Comparison of ENCODE assay signal across 10 mouse cellular contexts in the genomic region with DNA sequence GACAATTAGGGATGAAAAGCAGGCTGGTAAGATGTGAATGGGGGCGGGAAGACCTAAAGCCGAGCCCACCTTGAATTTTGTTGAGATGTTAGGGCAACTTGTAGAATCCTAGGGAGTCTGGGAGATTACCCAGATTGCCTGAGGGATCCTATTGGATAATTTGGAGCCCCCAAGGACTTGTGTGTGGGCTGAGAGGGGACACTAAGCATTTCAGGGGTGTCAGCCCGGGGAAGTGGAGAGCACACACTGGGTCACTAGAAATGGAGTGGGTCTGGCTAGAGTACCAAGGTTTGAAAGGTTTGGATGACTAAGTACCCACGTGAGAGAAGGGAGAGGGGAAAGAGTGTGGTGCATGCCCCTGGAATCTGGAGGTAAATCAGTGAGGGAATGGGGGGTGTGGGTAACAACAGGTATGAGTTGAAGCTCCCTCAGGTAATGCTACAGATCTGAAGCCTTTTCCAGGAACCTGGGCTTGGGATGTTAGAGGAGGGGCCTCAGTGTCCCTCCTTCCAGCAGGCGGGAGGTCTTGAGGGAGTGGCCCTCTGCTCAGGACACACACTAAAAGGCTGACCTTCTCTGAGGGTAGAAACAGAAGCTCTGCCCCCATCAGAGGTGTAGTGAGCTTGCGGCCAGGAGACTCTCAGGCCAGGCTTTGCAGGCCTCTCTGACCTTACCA. TPM values are rescaled to one million over a fixed set of nuclear protein-coding genes. Genes with fewer than 3 reads are reported as not detected.
DNase-seq lines count a peak whose midpoint lies in the region; ATAC-seq and TF ChIP-seq lines count a peak whose summit lies in the region.
"Had no signal": no experiment of that assay in that cellular context is flagged by ENCODE, and none has a peak within 500 bp of the region (broad histone marks: within the 10 kb centered on the region; RNA-seq: fewer than 3 reads in every experiment).

No protein-coding gene starts in this region.

- H3K4me2 ChIP-seq in lung, embryonic 14.5 days, result peak overlapping the region; percentile 86
- H3K4me2 ChIP-seq in forebrain, embryonic 12.5 days, result peak overlapping the region; percentile 84
- H3K4me2 ChIP-seq in limb, embryonic 11.5 days (ENCODE audit: low read depth, severe bottlenecking), result peak overlapping the region; percentile 80
- peak overlapping the region; percentile 87 for H3K4me2 ChIP-seq in stomach, embryonic 15.5 days

- H3K9ac ChIP-seq in lung, embryonic 14.5 days, result peak overlapping the region; percentile 80
- peak overlapping the region; percentile 96 for H3K9ac ChIP-seq in forebrain, embryonic 12.5 days
- peak overlapping the region; percentile 85; the same call in 1 of the 2 replicates for H3K9ac ChIP-seq in limb, embryonic 11.5 days (ENCODE audit: low read length)
- H3K9ac ChIP-seq in stomach, embryonic 15.5 days, result 0 out of 2 replicates have a peak overlapping the region, but pooled peaks have one; percentile 70

- no peaks in the 10 kb centered on the region for H3K27me3 ChIP-seq in lung, embryonic 14.5 days (ENCODE audit: insufficient read depth, low read length)
- H3K27me3 ChIP-seq in forebrain, embryonic 12.5 days, result no peaks in the 10 kb centered on the region
- no peaks in the 10 kb centered on the region for H3K27me3 ChIP-seq in limb, embryonic 11.5 days (ENCODE audit: control insufficient read depth, insufficient read depth, low read length)
- H3K27me3 ChIP-seq in stomach, embryonic 15.5 days (replicated peaks), result no peaks in the 10 kb centered on the region

- no peak for ATAC-seq in lung, embryonic 14.5 days (ENCODE audit: insufficient read depth)
- no peak for ATAC-seq in forebrain, embryonic 12.5 days (ENCODE audit: low FRiP score)
- no peak for ATAC-seq in limb, embryonic 11.5 days (ENCODE audit: insufficient number of reproducible peaks, low FRiP score, low TSS enrichment, low read depth)
- ATAC-seq in stomach, embryonic 15.5 days (ENCODE audit: insufficient read depth, low FRiP score, low read depth), result no peak

- H3K36me3 ChIP-seq in lung, embryonic 14.5 days (ENCODE audit: insufficient read depth), result peaks cover 50% of the 10 kb centered on the region
- peaks cover 49% of the 10 kb centered on the region for H3K36me3 ChIP-seq in forebrain, embryonic 12.5 days (replicated peaks)
- peaks cover 33% of the 10 kb centered on the region for H3K36me3 ChIP-seq in limb, embryonic 11.5 days (ENCODE audit: control insufficient read depth, insufficient read depth, low read length)
- peaks cover 44% of the 10 kb centered on the region for H3K36me3 ChIP-seq in stomach, embryonic 15.5 days

- TF ChIP-seq CTCF in lung, embryonic 14.5 days (IDR thresholded peaks at IDR 0.05; ENCODE audit: low read depth), result no peak

- intact Hi-C loops in left cerebral cortex, postnatal 10 days (cut with DNase I), result loop anchor here (5.0 kb wide), 1 partner anchor 70 kb away; no protein-coding TSS in a partner anchor

- H3K4me1 ChIP-seq in lung, embryonic 14.5 days (ENCODE audit: insufficient read depth), result peaks cover 8% of the 10 kb centered on the region; the same call in 1 of the 2 replicates
- peaks cover 25% of the 10 kb centered on the region for H3K4me1 ChIP-seq in forebrain, embryonic 12.5 days
- H3K4me1 ChIP-seq in limb, embryonic 11.5 days (ENCODE audit: control insufficient read depth, insufficient read depth, low read length), result peaks cover 8% of the 10 kb centered on the region
- peaks cover 19% of the 10 kb centered on the region for H3K4me1 ChIP-seq in stomach, embryonic 15.5 days

- H3K9me3 ChIP-seq in lung, embryonic 14.5 days (ENCODE audit: low read depth, low read length), result no peaks in the 10 kb centered on the region
- H3K9me3 ChIP-seq in forebrain, embryonic 12.5 days, result no peaks in the 10 kb centered on the region
- H3K9me3 ChIP-seq in limb, embryonic 11.5 days (ENCODE audit: control insufficient read depth, low read length), result no peaks in the 10 kb centered on the region
- H3K9me3 ChIP-seq in stomach, embryonic 15.5 days, result no peaks in the 10 kb centered on the region

- DNase-seq in lung, embryonic 14.5 days, result no peak
- no peak for DNase-seq in lung, postnatal 14 days
- no peak for DNase-seq in limb, embryonic 11.5 days (ENCODE audit: low spot score)
- DNase-seq in thymus, postnatal 14 days, result no peak
- DNase-seq in left cerebral cortex, postnatal 10 days (ENCODE audit: extremely low spot score in 1 of 2, low spot score in 2 of 2), result no peak

- peak overlapping the region; percentile 67 for H3K4me3 ChIP-seq in lung, embryonic 14.5 days (ENCODE audit: low read depth, low read length)
- peak overlapping the region; percentile 91 for H3K4me3 ChIP-seq in forebrain, embryonic 12.5 days (replicated peaks)
- peak overlapping the region; percentile 87 for H3K4me3 ChIP-seq in limb, embryonic 11.5 days (ENCODE audit: low read depth, low read length)
- H3K4me3 ChIP-seq in stomach, embryonic 15.5 days (replicated peaks), result peak overlapping the region; percentile 81

- 28% methylated on average over 6 of the region's 6 CpGs for WGBS in lung, embryonic 14.5 days
- WGBS in forebrain, embryonic 12.5 days, result 34% methylated on average over 6 of the region's 6 CpGs
- 44% methylated on average over 6 of the region's 6 CpGs for WGBS in limb, embryonic 11.5 days
- 35% methylated on average over 6 of the region's 6 CpGs for WGBS in stomach, embryonic 15.5 days

- H3K27ac ChIP-seq in lung, embryonic 14.5 days (ENCODE audit: low read depth), result peak overlapping the region; percentile 86; the same call in 1 of the 2 replicates
- peak overlapping the region; percentile 94; the same call in 1 of the 2 replicates for H3K27ac ChIP-seq in forebrain, embryonic 12.5 days
- peak overlapping the region; percentile 93; the same call in 1 of the 2 replicates for H3K27ac ChIP-seq in limb, embryonic 11.5 days (replicated peaks; ENCODE audit: low read depth, low read length)
- H3K27ac ChIP-seq in stomach, embryonic 15.5 days, result peak overlapping the region; percentile 86

RNA-seq across cellular contexts. Expression of a gene that starts 3.4 kb away (rescaled TPM):
- 5.3 and 5.6 TPM in 2 replicates for polyA plus RNA-seq in lung, embryonic 14.5 days (2014; fragmentation: Nextera tagmentation; extraction: Ambion mirVana)
- 9.0 and 10.3 TPM in 2 replicates for polyA plus RNA-seq in forebrain, embryonic 12.5 days (2016; fragmentation: Nextera tagmentation; extraction: Ambion mirVana)
- 9.8 and 10.9 TPM in 2 replicates for polyA plus RNA-seq in limb, embryonic 11.5 days (2014; fragmentation: Nextera tagmentation; extraction: Ambion mirVana)
- 3.8 and 4.8 TPM in 2 replicates for polyA plus RNA-seq in stomach, embryonic 15.5 days (2015; fragmentation: Nextera tagmentation; extraction: Ambion mirVana)
- 100 to 1,000 TPM in 1 of 2 experiments, 10 to 100 TPM in 1; 99.3 to 107 TPM for total RNA-seq in left cerebral cortex, postnatal 10 days (2021)

RNA-seq across cellular contexts. Expression of a gene that starts 15.7 kb away (rescaled TPM):
- 0.38 TPM in 1 of 2 replicates, not detected in the other for polyA plus RNA-seq in lung, embryonic 14.5 days (2014; fragmentation: Nextera tagmentation; extraction: Ambion mirVana)
- 0.40 and 0.42 TPM in 2 replicates for polyA plus RNA-seq in forebrain, embryonic 12.5 days (2016; fragmentation: Nextera tagmentation; extraction: Ambion mirVana)
- 0.32 and 0.70 TPM in 2 replicates for polyA plus RNA-seq in limb, embryonic 11.5 days (2014; fragmentation: Nextera tagmentation; extraction: Ambion mirVana)
- 0.24 and 0.26 TPM in 2 replicates for polyA plus RNA-seq in stomach, embryonic 15.5 days (2015; fragmentation: Nextera tagmentation; extraction: Ambion mirVana)
- total RNA-seq in left cerebral cortex, postnatal 10 days (2021), result not detected
- total RNA-seq: adrenal gland, adult 18-20 months; megakaryocyte progenitor cell, adult 5-6 weeks had no signal
- polyA plus RNA-seq: frontal cortex, adult 2 months had no signal

RNA-seq across cellular contexts. Expression of a gene that starts 21.9 kb away (rescaled TPM):
- polyA plus RNA-seq in lung, embryonic 14.5 days (2014; fragmentation: Nextera tagmentation; extraction: Ambion mirVana), result 19.2 and 21.8 TPM in 2 replicates
- 5.7 and 6.0 TPM in 2 replicates for polyA plus RNA-seq in forebrain, embryonic 12.5 days (2016; fragmentation: Nextera tagmentation; extraction: Ambion mirVana)
- 11.7 and 12.3 TPM in 2 replicates for polyA plus RNA-seq in limb, embryonic 11.5 days (2014; fragmentation: Nextera tagmentation; extraction: Ambion mirVana)
- 29.2 and 29.6 TPM in 2 replicates for polyA plus RNA-seq in stomach, embryonic 15.5 days (2015; fragmentation: Nextera tagmentation; extraction: Ambion mirVana)
- total RNA-seq in left cerebral cortex, postnatal 10 days (2021), result 10 to 100 TPM; 17.4 to 19.6 TPM

RNA-seq across cellular contexts. Expression of a gene that starts 28.8 kb away (rescaled TPM):
- 27.2 and 30.1 TPM in 2 replicates for polyA plus RNA-seq in lung, embryonic 14.5 days (2014; fragmentation: Nextera tagmentation; extraction: Ambion mirVana)
- 21.7 and 25.5 TPM in 2 replicates for polyA plus RNA-seq in forebrain, embryonic 12.5 days (2016; fragmentation: Nextera tagmentation; extraction: Ambion mirVana)
- 31.5 and 38.0 TPM in 2 replicates for polyA plus RNA-seq in limb, embryonic 11.5 days (2014; fragmentation: Nextera tagmentation; extraction: Ambion mirVana)
- polyA plus RNA-seq in stomach, embryonic 15.5 days (2015; fragmentation: Nextera tagmentation; extraction: Ambion mirVana), result 21.1 and 25.0 TPM in 2 replicates
- 10 to 100 TPM; 35.0 to 40.9 TPM for total RNA-seq in left cerebral cortex, postnatal 10 days (2021)

RNA-seq across cellular contexts. Expression of a gene that starts 35.2 kb away (rescaled TPM):
- polyA plus RNA-seq in lung, embryonic 14.5 days (2014; fragmentation: Nextera tagmentation; extraction: Ambion mirVana), result 11.7 and 15.6 TPM in 2 replicates
- 6.7 and 8.3 TPM in 2 replicates for polyA plus RNA-seq in forebrain, embryonic 12.5 days (2016; fragmentation: Nextera tagmentation; extraction: Ambion mirVana)
- polyA plus RNA-seq in limb, embryonic 11.5 days (2014; fragmentation: Nextera tagmentation; extraction: Ambion mirVana), result 19.6 and 21.4 TPM in 2 replicates
- polyA plus RNA-seq in stomach, embryonic 15.5 days (2015; fragmentation: Nextera tagmentation; extraction: Ambion mirVana), result 15.6 and 17.0 TPM in 2 replicates
- total RNA-seq in left cerebral cortex, postnatal 10 days (2021), result 1 to 10 TPM; 2.9 to 4.5 TPM
